Mouse (Mus musculus) erythroid progenitor cell, adult 5-6 weeks (primary cell): ENCODE results near the gene Dnajc25. TPM values are rescaled to one million over a fixed set of nuclear protein-coding genes. Genes with fewer than 3 reads are reported as not detected.

Experiments used
- ATAC-seq: replicated peaks from 2 replicates; pipeline ENCODE4 v1.8.0; 2016; ENCODE audit warnings: moderate number of reproducible peaks, mild to moderate bottlenecking, moderate TSS enrichment, inconsistent platforms; ENCODE audit not compliant: poor library complexity, low FRiP score, severe bottlenecking
- total RNA-seq, 2 experiments: library from RNA; stranded (forward) in 1 of 2; stranded (reverse) in 1 of 2; fragments of 150-400 nt in 1 of 2; fragments of 186-747, 209-891 nt in 1 of 2; gene quantifications; 2 replicates each; pipeline versions ENCODE4 v1.2.3 to v1.2.4; 2015 to 2017; ENCODE audit warnings: low replicate concordance in 2 of 2

Dnajc25 gene
- total RNA-seq, 2 experiments from 2014 or later = 1.2 to 5.0 TPM

GRCm38 (mm10) chr4:59047222-59047621 lies 52.4 kb downstream of the Dnajc25 start:
- no peak for ATAC-seq

DNA sequence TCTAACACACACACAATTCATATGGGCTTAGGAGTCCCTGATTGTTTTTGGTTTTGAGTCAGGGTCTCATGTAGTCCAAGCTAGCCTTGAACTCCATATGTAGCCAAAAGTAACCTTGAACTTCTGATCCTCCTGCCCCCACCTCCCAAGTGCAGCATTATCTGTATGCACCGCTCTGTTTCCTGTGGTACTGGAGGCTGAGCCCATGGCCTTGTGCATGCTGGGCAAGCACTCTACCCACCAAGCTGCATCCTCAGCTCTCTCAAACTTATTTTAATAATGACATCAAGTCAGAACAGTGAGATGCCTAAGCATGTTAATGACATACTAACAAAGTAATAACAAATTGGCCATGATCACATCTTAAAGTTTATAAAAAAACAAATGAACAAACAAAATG lies 56.2 kb downstream of the Dnajc25 start:
- no peak for ATAC-seq

DNA sequence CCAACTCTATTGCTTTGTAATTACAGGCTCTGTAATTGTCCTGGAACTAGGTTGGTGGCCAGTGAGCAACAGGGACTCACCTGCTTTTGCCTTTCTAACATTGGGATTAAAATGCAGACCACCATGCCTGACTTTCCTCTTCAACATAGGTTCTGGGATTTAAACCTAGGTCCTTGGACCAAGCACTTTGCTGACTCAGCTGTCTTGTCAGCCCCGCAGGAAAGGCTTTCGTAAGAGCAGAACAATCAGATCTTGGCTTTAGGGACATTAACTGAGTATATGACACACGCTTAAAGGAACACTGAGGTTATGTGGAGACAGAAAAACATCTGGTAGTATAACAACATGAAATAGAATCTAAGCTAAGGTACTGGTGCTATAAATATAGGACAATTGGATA lies 63.1 kb downstream of the Dnajc25 start:
- no peak for ATAC-seq

DNA sequence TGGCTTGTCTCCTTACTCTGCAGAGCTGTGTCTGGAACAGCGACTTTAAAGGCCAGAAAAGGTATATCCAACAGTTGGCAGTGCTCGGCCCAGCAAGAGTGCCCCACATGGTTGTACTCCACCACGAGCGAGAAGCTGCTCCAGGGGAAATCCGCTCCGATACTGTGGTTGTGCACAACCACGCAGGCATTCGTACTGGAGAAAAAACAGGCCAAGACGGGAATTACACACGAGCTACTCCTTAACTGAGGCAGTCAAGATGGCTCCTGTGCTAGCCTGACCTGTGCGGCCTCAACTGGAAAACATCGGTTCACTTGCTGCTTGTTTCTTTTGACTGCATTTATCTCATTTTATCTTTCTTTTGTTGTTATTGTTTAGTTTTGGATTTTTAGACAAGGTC lies 67.7 kb downstream of the Dnajc25 start:
- ATAC-seq = no peak

GRCm38 (mm10) chr4:59069276-59069675 lies 74.4 kb downstream of the Dnajc25 start:
- no peak for ATAC-seq

Other genes starting within 250 kb of the Dnajc25 start
- gene Olfr267, start 207.3 kb upstream of the Dnajc25 start, total RNA-seq (2015; ENCODE audit: low replicate concordance) = 0.72 TPM in 1 of 2 replicates, not detected in the other
- gene Olfr267, start 207.3 kb upstream of the Dnajc25 start, total RNA-seq (2017; ENCODE audit: low replicate concordance) = not detected in 2 replicates
- gene Ecpas, start 82.3 kb upstream of the Dnajc25 start, total RNA-seq (2015; ENCODE audit: low replicate concordance) = 53.0 and 54.1 TPM in 2 replicates
- gene Ecpas, start 82.3 kb upstream of the Dnajc25 start, total RNA-seq (2017; ENCODE audit: low replicate concordance) = 34.0 and 34.1 TPM in 2 replicates
- not detected in 2 replicates for gene Zkscan16, start 51.4 kb upstream of the Dnajc25 start, total RNA-seq (2015; ENCODE audit: low replicate concordance)
- not detected in 2 replicates for gene Zkscan16, start 51.4 kb upstream of the Dnajc25 start, total RNA-seq (2017; ENCODE audit: low replicate concordance)
- gene Ptgr1, start 7.9 kb upstream of the Dnajc25 start, total RNA-seq (2015; ENCODE audit: low replicate concordance) = 4.3 and 9.2 TPM in 2 replicates
- gene Ptgr1, start 7.9 kb upstream of the Dnajc25 start, total RNA-seq (2017; ENCODE audit: low replicate concordance) = 4.3 and 4.4 TPM in 2 replicates
- not detected in 2 replicates for gene Gm20503, start 8.1 kb downstream of the Dnajc25 start, total RNA-seq (2015; ENCODE audit: low replicate concordance)
- gene Gm20503, start 8.1 kb downstream of the Dnajc25 start, total RNA-seq (2017; ENCODE audit: low replicate concordance) = not detected in 2 replicates
- 26.0 and 34.2 TPM in 2 replicates for gene Gng10, start 40.0 kb downstream of the Dnajc25 start, total RNA-seq (2015; ENCODE audit: low replicate concordance)
- 7.8 and 8.2 TPM in 2 replicates for gene Gng10, start 40.0 kb downstream of the Dnajc25 start, total RNA-seq (2017; ENCODE audit: low replicate concordance)
- not detected in 2 replicates for gene AI481877, start 143.9 kb downstream of the Dnajc25 start, total RNA-seq (2015; ENCODE audit: low replicate concordance)
- gene AI481877, start 143.9 kb downstream of the Dnajc25 start, total RNA-seq (2017; ENCODE audit: low replicate concordance) = not detected in 2 replicates
- 44.4 and 45.4 TPM in 2 replicates for gene Ugcg, start 194.2 kb downstream of the Dnajc25 start, total RNA-seq (2015; ENCODE audit: low replicate concordance)
- gene Ugcg, start 194.2 kb downstream of the Dnajc25 start, total RNA-seq (2017; ENCODE audit: low replicate concordance) = 22.7 and 27.7 TPM in 2 replicates